Mouse (Mus musculus) lung, embryonic 15.5 days (tissue): ENCODE data around the gene Pitpnm2. TPM values are rescaled to one million over a fixed set of nuclear protein-coding genes. Genes with fewer than 3 reads are reported as not detected.

ENCODE experiments used
- ATAC-seq: fragments of 200-750 bp; cut with Nextera tagmentation; 2 replicates; pipeline ENCODE4 v1.8.0; 2017; ENCODE audit warnings: moderate number of reproducible peaks, borderline replicate concordance; ENCODE audit not compliant: low FRiP score, low TSS enrichment; ENCODE audit errors: extremely low read depth
- H3K27ac ChIP-seq: fragments of 300-500 bp; sonication (generic); 2 replicates; pipeline ENCODE4 v1.5.1; 2015; ENCODE audit warnings: moderate library complexity, mild to moderate bottlenecking, inconsistent platforms
- H3K27me3 ChIP-seq: fragments of 300-500 bp; sonication (generic); 2 replicates; pipeline ENCODE4 v1.6.1; 2015; ENCODE audit warnings: inconsistent platforms
- H3K36me3 ChIP-seq: fragments of 300-500 bp; sonication (generic); 2 replicates; pipeline ENCODE4 v1.6.1; 2015; ENCODE audit warnings: inconsistent platforms
- H3K4me1 ChIP-seq: fragments of 300-500 bp; sonication (generic); 2 replicates; pipeline ENCODE4 v1.6.1; 2015; ENCODE audit warnings: inconsistent platforms
- H3K4me2 ChIP-seq: fragments of 300-500 bp; sonication (generic); 2 replicates; pipeline ENCODE4 v1.6.1; 2015; ENCODE audit warnings: inconsistent platforms, mild to moderate bottlenecking, moderate library complexity
- H3K4me3 ChIP-seq: fragments of 300-500 bp; sonication (generic); 2 replicates; pipeline ENCODE4 v1.5.1; 2015; ENCODE audit warnings: mild to moderate bottlenecking, inconsistent platforms
- H3K9ac ChIP-seq: fragments of 300-500 bp; sonication (generic); 2 replicates; pipeline ENCODE4 v1.6.1; 2015; ENCODE audit warnings: inconsistent platforms
- H3K9me3 ChIP-seq: fragments of 300-500 bp; sonication (generic); 2 replicates; pipeline ENCODE4 v1.6.1; 2016; ENCODE audit warnings: inconsistent platforms
- WGBS: fragments of 180-500 bp; shearing (Covaris S2); methylation state at CpG from one replicate; pipeline ENCODE4 v1.1.7; 2015; 5-methylcytosine and 5-hydroxymethylcytosine counted together
- polyA plus RNA-seq: library from polyadenylated mRNA; unstranded; fragments of >200 nt; fragmentation: Nextera tagmentation; extraction: Ambion mirVana; gene quantifications from 2 replicates; pipeline ENCODE4 v1.2.1, GENCODE M21; 2015

Gene Pitpnm2
- polyA plus RNA-seq, 1 experiment from 2014 or later: 6.7 TPM

GRCm38 (mm10) chr5:124263246-124263645, 13.7 kb upstream of the Pitpnm2 start:
- Histone ChIP-seq H3K9ac (no peak overlapping the region; the same call in 1 of the 2 replicates), H3K36me3 (peaks cover 25% of the 10 kb centered on the region)
- WGBS: 60% methylated on average over 4 of the region's 4 CpGs

DNA sequence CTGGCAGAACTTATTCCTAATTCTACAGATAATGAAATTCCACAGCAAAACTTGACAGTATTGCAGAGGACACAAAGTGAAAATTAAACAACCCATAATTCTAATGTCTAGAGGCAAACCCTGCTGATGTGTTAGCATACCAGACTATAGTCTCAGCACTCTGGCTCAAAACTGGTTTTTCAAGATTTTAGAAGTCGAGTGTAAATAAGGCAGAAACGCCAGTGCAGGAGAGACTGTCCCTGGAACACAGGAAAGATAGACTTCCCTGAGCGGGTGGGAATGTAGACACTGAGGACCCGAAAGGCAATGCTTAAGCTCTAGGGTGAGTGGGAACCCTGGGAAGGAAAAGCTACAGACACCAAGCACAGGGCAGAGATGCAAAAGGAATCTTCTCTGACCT, 12.5 kb upstream of the Pitpnm2 start:
- 62% methylated on average over 4 of the region's 4 CpGs for WGBS
- H3K27ac ChIP-seq: peak overlapping the region; percentile 86
- peak overlapping the region; percentile 23; the same call in 1 of the 2 replicates for H3K4me2 ChIP-seq

More at GRCm38 (mm10) chr5:124263246-124263645, 13.7 kb upstream of the Pitpnm2 start:
- no peaks in the 10 kb centered on the region for H3K27me3 ChIP-seq
- no peaks in the 10 kb centered on the region for H3K9me3 ChIP-seq
- ATAC-seq: no peak
- H3K4me2 ChIP-seq: no peak overlapping the region
- H3K4me1 ChIP-seq: peaks cover 20% of the 10 kb centered on the region; the same call in 1 of the 2 replicates
- no peak overlapping the region for H3K4me3 ChIP-seq
- peak overlapping the region; percentile 86 for H3K27ac ChIP-seq

DNA sequence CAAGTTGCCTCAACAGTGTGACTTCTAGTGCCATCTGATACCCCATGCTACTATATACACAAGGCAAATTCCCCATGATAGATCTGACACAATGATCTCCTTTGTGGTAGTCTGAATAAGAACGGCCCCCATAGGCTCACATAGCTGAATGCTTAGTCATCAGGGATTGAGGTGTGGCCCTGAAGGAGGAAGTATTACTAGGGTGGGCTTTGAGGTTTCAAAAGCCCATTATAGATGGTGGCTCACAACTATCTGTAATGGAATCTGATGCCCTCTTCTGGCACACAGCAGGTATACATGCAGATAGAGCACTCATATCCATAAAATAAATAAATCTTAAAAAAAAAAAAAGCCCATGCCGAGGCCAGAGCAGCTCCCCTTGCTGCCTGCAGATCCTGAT, 9.6 kb upstream of the Pitpnm2 start:
- no peak overlapping the region for H3K4me3 ChIP-seq
- H3K27me3 ChIP-seq: no peaks in the 10 kb centered on the region
- H3K4me1 ChIP-seq: peaks cover 20% of the 10 kb centered on the region; the same call in 1 of the 2 replicates
- no peaks in the 10 kb centered on the region for H3K9me3 ChIP-seq
- peaks cover 45% of the 10 kb centered on the region for H3K36me3 ChIP-seq
- no peak overlapping the region for H3K27ac ChIP-seq
- ATAC-seq: no peak
- no peak overlapping the region for H3K4me2 ChIP-seq
- no peak overlapping the region for H3K9ac ChIP-seq
- WGBS: 21% methylated on average over 2 of the region's 2 CpGs

More for the DNA sequence above, 12.5 kb upstream of the Pitpnm2 start:
- Histone ChIP-seq H3K9ac (no peak overlapping the region), H3K36me3 (peaks cover 36% of the 10 kb centered on the region), H3K27me3 (no peaks in the 10 kb centered on the region), H3K4me1 (peaks cover 20% of the 10 kb centered on the region; the same call in 1 of the 2 replicates), H3K4me3 (no peak overlapping the region), H3K9me3 (no peaks in the 10 kb centered on the region)
- ATAC-seq: no peak

- Histone ChIP-seq H3K4me3 (no peak overlapping the region), H3K4me2 (no peak overlapping the region), H3K4me1 (peaks cover 13% of the 10 kb centered on the region; the same call in 1 of the 2 replicates), H3K9ac (no peak overlapping the region), H3K36me3 (peaks cover 47% of the 10 kb centered on the region), H3K27me3 (no peaks in the 10 kb centered on the region), H3K27ac (no peak overlapping the region), H3K9me3 (no peaks in the 10 kb centered on the region)
- ATAC-seq: no peak
- 96% methylated on average over 1 of the region's 1 CpGs for WGBS
These were observed 8.5 kb upstream of the Pitpnm2 start for GRCm38 (mm10) chr5:124258026-124258425.

- no peak for ATAC-seq
- no peak overlapping the region for H3K27ac ChIP-seq
- H3K9me3 ChIP-seq: no peaks in the 10 kb centered on the region
- 91% methylated on average over 7 of the region's 7 CpGs for WGBS
- peaks cover 9% of the 10 kb centered on the region for H3K4me1 ChIP-seq
- H3K4me2 ChIP-seq: no peak overlapping the region
- H3K27me3 ChIP-seq: no peaks in the 10 kb centered on the region
- H3K9ac ChIP-seq: no peak overlapping the region
- H3K36me3 ChIP-seq: peaks cover 43% of the 10 kb centered on the region
- no peak overlapping the region for H3K4me3 ChIP-seq
These were observed 5.6 kb upstream of the Pitpnm2 start for GRCm38 (mm10) chr5:124255141-124255540.

DNA sequence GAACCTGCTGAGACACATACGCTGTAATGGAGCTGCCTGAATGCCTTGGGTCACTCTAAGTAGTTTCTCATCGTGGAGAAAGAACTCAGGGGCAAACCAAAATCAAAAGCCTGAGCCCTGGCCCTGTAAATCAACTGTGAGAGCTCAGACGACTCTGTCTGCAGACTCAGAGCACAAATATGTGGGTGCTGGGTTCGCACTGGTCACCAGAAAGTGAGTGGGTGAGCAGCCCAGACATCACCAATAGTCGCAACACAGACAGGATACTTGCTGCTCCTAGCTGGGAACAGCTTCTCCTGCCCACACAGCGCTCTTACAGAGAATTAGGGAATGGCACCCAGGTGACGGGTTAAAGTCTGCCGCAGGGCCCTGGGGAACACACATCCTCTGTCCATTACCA, 4.0 kb upstream of the Pitpnm2 start:
- no peaks in the 10 kb centered on the region for H3K9me3 ChIP-seq
- H3K4me2 ChIP-seq: no peak overlapping the region
- no peak for ATAC-seq
- H3K27me3 ChIP-seq: no peaks in the 10 kb centered on the region
- WGBS: 84% methylated on average over 8 of the region's 8 CpGs
- H3K4me1 ChIP-seq: peaks cover 10% of the 10 kb centered on the region
- H3K9ac ChIP-seq: no peak overlapping the region
- H3K4me3 ChIP-seq: no peak overlapping the region
- no peak overlapping the region for H3K27ac ChIP-seq
- peaks cover 33% of the 10 kb centered on the region for H3K36me3 ChIP-seq

- no peaks in the 10 kb centered on the region for H3K27me3 ChIP-seq
- ATAC-seq: no peak
- 88% methylated on average over 13 of the region's 13 CpGs for WGBS
- peaks cover 25% of the 10 kb centered on the region; the same call in 1 of the 2 replicates for H3K36me3 ChIP-seq
- H3K4me2 ChIP-seq: no peak overlapping the region
- peaks cover 18% of the 10 kb centered on the region for H3K4me1 ChIP-seq
- no peaks in the 10 kb centered on the region for H3K9me3 ChIP-seq
- H3K4me3 ChIP-seq: no peak overlapping the region
- H3K27ac ChIP-seq: no peak overlapping the region
- H3K9ac ChIP-seq: no peak overlapping the region
These were observed 3.2 kb upstream of the Pitpnm2 start for GRCm38 (mm10) chr5:124252580-124253320.

DNA sequence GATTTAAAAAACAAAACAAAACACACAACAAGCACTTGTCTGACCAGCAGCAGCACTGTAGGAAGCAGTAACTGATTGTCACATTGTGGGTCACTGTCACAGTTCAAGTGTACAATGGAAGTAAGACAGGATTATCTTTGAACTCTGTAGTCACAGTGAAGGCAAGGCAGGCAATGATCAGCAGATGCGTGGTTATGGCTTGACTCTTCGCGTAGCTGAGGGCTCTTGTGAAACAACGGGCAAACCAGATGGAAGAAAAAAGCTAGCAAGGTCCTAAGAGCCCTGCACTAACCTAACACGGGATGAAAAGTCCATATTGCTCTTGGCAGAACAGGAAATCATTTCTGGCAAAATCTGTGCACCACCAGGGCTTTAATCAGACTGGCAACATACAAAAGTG, 1.5 kb upstream of the Pitpnm2 start:
- WGBS: 74% methylated on average over 5 of the region's 5 CpGs
- no peak overlapping the region for H3K27ac ChIP-seq
- H3K4me2 ChIP-seq: no peak overlapping the region
- peaks cover 22% of the 10 kb centered on the region for H3K4me1 ChIP-seq
- H3K9me3 ChIP-seq: no peaks in the 10 kb centered on the region
- peaks cover 9% of the 10 kb centered on the region; the same call in 1 of the 2 replicates for H3K36me3 ChIP-seq
- no peak for ATAC-seq
- no peaks in the 10 kb centered on the region for H3K27me3 ChIP-seq
- no peak overlapping the region for H3K9ac ChIP-seq
- H3K4me3 ChIP-seq: no peak overlapping the region

DNA sequence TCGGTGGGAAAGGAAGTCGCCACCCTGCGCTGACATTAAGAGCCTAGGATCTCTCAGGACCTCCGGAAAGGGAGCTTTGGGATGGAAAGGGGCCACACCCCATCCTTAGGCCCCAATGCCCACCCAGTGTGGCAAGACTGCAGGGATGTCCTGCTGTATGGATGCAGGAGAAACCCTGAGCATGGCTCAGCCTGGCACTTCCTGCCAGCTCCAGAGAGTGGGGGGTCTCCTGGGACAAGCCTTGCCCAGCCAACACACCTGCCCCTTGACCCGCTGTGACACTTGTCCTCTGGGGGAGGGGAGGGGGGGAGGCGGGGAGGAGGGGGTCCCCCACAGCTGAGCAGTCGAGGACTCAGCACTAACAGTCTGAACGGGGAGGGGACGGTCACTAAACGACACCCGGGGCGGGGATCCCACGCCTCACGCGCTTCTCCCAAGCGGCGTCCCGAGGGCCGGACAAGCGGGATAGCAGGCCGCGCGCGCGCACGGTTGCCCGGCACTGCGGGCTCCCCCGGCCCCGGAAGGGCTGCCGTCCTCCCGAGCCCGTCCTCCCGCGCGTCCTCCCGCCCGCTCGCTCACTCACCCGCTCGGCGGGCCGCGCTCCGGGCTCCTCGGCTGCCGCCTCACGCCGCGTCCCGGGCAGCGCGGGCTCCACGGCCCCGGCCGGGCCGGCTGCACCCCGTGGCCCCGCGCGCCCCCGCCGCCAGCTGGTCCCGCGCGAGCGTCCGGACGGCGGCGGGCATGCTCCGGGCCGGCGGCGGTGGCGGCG, 531 bp downstream of the Pitpnm2 start:
- Histone ChIP-seq H3K4me1 (peaks cover 22% of the 10 kb centered on the region), H3K9ac (peak overlapping the region; percentile 84), H3K4me3 (peak overlapping the region; percentile 75), H3K27me3 (no peaks in the 10 kb centered on the region), H3K9me3 (no peaks in the 10 kb centered on the region), H3K4me2 (peak overlapping the region; percentile 93), H3K36me3 (peaks cover 13% of the 10 kb centered on the region; the same call in 1 of the 2 replicates), H3K27ac (peak overlapping the region; percentile 91)
- ATAC-seq: peak; percentile 64
- 2% methylated on average over 54 of the region's 77 CpGs for WGBS

DNA sequence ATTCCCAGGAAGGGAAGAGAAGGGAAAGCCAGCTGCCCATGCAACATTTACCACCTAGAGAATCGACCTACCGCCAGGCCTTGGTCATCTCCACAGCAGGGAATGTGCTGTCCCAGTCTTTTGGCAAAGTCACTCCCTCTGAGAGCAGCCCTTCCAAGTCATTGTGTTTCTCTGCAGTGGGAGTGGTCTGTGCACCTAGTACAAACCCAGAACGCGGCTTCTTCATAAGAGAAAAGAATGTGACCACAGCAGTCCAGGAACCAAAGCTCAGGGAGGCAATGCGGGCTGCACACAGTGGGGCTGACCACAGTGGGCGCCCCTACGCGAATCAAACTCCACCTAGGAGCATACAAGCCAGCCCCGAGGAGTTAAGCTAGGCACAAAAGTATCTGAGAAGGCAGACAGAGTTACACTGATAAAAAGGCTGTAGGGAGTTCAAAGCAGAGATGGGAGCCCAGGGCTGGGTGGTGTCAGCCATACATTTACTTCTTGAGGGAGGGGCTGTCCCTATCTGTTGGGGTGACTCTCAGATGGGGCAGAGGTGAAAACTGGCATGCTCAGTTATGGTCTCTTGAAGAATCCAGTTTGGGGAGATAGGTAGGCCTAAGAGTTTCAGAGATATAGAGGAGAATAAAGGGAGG, 1.5 kb downstream of the Pitpnm2 start:
- 29% methylated on average over 9 of the region's 9 CpGs for WGBS
- Histone ChIP-seq H3K27ac (peak overlapping the region; percentile 91), H3K36me3 (peaks cover 11% of the 10 kb centered on the region; the same call in 1 of the 2 replicates), H3K4me1 (peaks cover 22% of the 10 kb centered on the region), H3K4me2 (peak overlapping the region; percentile 93), H3K9me3 (no peaks in the 10 kb centered on the region), H3K9ac (0 out of 2 replicates have a peak overlapping the region, but pooled peaks have one; percentile 84), H3K4me3 (peak overlapping the region; percentile 75), H3K27me3 (no peaks in the 10 kb centered on the region)
- no peak for ATAC-seq

GRCm38 (mm10) chr5:124247296-124247695, 2.3 kb downstream of the Pitpnm2 start:
- no peak overlapping the region for H3K4me3 ChIP-seq
- peak overlapping the region; percentile 93 for H3K4me2 ChIP-seq
- ATAC-seq: no peak
- 51% methylated on average over 7 of the region's 7 CpGs for WGBS
- H3K9me3 ChIP-seq: no peaks in the 10 kb centered on the region
- peaks cover 11% of the 10 kb centered on the region; the same call in 1 of the 2 replicates for H3K36me3 ChIP-seq
- no peak overlapping the region for H3K27ac ChIP-seq
- H3K4me1 ChIP-seq: peaks cover 22% of the 10 kb centered on the region
- no peak overlapping the region; the same call in 1 of the 2 replicates for H3K9ac ChIP-seq
- H3K27me3 ChIP-seq: no peaks in the 10 kb centered on the region
